Mouse (Mus musculus): ENCODE measurements around the gene Arfgef3. TPM values are rescaled to one million over a fixed set of nuclear protein-coding genes. Genes with fewer than 3 reads are reported as not detected.
A peak's percentile ranks its signal among the peaks of the same experiment; 100 is the strongest.

Arfgef3 gene
- total RNA-seq (2017) = 0.44 and 0.50 TPM in 2 replicates

DNA sequence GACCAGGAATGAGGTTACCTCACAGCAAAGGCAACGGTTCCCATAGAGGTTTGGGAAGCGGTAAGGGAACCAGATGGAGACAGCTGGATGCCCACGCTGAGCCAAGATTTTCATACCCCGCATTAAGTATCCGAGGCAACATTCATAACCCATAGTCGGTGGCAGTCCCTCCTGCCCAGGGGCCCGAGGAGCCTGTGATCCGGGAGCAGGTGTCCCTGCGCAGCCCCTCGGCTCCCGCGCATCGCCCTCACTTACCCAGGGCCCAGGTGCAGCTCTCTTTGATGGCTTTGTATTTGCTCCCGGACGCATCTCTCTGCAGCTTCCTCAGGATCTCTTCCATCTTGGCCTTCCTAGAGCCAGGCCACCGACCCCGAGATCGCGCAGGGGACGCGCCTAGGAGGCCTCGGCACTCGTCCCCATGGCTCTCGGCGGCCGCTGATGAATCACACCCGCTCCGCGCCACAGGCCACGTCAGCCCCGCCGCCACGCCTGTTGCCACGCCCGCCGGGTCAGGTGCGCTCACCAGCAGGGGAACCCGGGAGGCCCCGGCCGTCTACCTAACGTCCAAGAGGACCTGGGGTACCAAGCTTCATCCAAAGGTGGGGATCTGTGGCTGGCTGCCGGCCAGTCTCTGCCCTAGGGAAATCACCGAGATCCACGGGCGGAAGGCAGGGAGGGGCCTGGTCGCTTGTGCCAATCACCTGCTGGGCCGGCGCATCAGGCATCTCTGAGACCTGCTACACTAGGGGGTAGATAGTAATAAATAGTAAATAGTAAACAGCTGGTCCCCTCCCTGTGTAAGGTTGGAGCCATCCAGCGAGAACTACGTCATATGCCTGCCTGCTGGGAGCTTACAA, at the start of gene Arfgef3:
TSS of gene Arfgef3 (minus strand) at position 664 of the 857 bp plus-strand sequence.
- peak; percentile 79; the same call in 1 of the 2 replicates for ATAC-seq (replicated peaks; ENCODE audit: low read depth, poor library complexity, severe bottlenecking)

DNA sequence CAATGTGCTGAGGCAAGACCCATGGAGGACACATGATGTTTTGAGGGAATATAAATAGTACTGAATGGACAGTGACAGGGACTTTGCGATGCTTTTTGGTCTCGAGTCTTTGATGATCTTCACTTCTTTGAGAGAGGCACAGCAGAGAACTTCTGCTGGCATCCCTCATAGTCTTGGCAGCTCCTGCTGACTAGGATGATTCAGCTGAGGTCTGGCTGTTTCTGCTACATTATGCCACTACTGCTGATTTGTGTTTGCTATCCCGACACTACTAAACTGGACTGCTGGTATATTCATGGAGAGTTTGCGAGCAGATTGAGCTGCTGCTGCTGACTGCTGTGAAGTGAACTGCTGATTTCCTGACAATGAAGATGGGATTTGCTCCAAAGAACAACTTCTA, 46.3 kb upstream of the Arfgef3 start:
- no peak for ATAC-seq (replicated peaks; ENCODE audit: low read depth, poor library complexity, severe bottlenecking)

DNA sequence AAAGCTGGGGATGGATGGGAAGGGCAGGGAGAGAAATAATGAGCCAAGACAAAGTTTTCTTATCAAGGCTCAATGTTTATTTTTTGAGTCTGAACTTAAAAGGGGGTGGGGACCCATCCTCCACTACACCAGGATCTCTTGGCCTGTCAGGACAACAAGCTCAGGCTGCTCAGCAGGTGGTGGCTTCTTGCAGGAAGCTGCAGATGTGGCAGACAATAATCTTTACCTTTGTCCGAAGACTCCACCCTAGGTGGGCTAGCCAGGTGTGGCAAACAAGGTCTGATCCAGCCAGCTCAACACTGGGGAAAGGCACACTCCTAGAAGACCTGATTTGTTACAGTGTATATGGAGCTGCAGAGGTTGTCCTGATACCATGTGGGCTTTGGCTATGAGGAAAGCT, 44.9 kb upstream of the Arfgef3 start:
- no peak for ATAC-seq (replicated peaks; ENCODE audit: low read depth, poor library complexity, severe bottlenecking)

DNA sequence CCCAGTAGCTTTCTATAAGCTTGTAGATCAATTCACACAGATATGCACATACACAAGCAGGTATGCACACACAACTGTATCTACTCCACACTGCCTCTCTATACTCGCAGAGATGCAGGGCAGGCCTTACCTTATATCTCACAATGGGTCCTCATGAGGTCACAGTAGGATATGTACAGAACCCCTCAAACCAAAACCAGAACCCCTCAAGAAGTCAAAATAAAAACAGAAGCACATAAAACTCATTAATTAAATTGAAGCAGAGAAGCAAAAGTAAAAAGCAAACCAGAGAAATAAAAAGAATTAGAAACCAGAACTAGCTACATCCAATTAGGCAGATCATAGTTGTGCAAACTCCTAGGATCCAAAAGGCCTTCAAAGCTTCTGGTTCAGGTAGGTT, 42.9 kb upstream of the Arfgef3 start, which contains the start of gene Gm4922:
TSS of gene Gm4922 (minus strand) at position 101 of the 400 bp plus-strand sequence.
- no peak for ATAC-seq (replicated peaks; ENCODE audit: low read depth, poor library complexity, severe bottlenecking)

DNA sequence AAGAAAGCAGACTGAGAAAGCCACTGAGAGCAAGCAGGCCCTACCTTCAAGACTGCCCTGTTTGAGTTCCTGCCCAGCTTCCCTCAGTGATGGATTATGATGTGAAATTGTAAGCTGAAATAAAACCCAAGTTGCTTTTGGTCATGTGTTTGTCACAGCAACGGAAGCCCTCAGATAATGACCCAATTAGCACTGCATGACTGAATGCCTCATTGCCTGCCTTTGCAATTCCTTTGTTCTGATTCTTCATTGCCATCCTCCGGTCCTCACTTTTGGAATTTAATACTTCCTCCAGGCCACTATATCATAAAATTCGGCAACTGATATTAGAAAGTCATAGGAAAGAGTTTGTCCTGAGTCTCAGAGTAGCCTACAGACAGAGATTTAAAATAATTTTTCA, 33.8 kb upstream of the Arfgef3 start:
- no peak for ATAC-seq (replicated peaks; ENCODE audit: low read depth, poor library complexity, severe bottlenecking)

DNA sequence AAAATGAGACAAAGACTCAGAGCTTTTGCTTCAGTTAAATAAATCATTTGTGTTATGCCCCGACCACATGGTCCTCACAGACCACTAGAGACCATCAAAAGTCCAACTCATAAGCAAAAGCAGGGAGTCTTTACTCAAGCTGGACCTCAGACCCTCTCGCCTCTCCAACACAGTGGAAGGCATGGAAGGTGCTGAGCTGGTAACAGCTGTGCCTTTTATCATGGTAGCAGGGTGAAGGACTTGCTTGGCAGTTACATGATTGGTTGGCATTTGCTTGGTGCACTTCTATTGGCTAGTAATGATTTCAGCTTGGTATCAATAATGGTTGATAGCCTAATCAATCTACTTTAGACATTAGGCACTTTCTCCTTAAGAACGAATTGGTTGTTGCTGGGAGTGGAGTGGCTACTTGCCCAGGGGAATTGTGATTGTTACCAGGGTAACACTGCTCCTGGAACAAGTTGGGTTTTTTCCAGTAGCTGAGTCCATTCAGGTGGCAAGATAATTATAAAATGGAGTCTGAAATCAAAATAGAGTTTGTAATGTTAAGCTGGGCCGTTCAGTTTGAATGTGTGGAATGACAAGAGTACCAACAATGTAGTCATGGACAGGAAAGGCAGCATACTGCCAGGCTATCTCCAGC, 28.9 kb upstream of the Arfgef3 start:
- no peak for ATAC-seq (replicated peaks; ENCODE audit: low read depth, poor library complexity, severe bottlenecking)

DNA sequence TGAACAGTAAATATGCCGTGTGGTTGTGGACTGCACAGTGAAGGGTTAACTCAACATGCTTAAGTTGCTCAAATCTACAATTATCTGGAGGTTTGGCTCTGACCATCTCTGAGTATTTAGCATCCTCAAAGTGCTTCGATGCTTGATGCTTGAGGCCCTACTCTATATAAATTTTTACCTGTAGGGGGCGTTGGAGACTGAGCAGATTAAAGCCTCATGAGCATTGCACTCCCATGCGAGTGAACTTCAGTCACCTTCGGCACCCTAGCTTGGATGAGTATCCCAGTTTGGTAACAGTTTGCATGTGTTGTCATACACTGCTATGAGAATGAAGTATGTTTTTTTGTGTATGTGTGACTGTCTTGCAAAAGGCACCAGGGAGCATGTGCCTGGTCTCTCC, 26.2 kb upstream of the Arfgef3 start:
- ATAC-seq (replicated peaks; ENCODE audit: low read depth, poor library complexity, severe bottlenecking) = no peak

DNA sequence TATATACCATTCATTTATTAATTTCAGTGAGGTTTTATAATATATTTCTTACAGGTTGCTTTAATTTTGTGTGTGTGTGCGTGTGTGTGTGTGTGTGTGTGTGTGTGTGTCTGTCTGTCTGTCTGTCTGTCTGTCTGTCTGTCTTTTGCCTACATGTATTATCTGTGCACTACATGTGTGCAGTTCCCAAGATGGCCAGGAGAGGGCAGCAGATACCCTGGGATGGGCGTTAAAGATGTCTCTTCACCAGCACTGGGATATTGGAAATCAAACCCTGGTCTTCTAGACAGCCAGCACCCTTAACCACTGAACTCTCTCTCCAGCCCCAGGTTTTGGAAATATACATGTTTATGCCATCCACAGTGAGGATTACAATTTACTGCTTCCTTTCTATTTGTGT, 16.5 kb upstream of the Arfgef3 start:
- no peak for ATAC-seq (replicated peaks; ENCODE audit: low read depth, poor library complexity, severe bottlenecking)

DNA sequence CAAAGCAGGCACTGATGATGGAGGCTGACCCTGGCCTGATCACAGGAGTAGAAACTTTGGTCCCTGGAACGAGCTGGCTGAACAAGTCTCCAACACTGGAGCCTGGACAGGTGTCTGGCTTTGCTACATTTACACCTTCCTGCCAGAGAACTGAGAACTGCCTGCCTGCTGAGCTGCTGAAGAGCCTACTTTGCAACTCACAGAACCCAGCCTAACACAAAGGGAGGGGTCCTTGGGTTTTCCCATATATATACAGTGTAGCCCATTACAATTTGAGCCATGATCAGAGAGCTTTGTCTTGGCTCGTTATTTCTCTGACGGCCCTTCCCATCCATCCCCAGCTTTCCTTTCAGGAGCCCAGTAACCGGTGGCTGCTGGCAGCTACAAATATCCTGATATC, 6.3 kb upstream of the Arfgef3 start:
- no peak for ATAC-seq (replicated peaks; ENCODE audit: low read depth, poor library complexity, severe bottlenecking)

DNA sequence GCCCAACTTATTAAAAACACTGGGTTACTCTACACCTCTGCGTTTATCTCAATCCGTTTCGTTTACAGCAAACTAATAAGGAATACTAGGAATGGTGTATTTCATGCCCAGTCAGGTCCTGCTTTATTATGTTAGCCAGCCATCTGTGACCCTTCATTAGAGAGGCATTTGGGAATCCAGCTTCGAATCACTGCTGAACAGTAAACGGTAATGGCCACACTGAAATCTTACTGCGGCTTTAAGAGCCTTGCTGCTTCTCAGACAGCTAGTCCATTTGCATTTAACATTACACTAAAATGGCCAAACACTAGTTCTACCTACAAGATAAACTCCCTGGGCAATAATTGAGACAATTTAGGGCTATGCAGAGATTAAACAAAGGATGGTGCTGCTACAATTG, 1.7 kb downstream of the Arfgef3 start:
- ATAC-seq (replicated peaks; ENCODE audit: low read depth, poor library complexity, severe bottlenecking) = no peak

DNA sequence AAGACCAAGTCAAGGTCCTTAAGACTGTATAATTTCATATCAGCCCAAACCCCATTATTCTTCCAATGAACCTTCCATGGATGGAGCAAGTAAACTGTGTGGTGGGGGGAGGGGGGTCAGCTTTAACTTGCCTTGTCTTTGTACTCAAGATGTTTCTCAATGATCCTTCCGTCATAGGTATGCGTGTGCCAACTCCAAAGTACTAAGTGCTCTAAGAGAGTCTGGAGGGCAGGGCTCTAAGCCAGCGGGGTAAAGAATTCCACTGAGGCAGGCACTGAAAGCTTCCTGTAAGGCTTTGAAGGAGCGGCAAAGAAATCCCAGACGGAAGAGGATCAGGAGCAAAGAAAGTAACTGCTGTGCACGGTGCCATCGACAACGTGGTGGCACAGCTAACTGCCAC, 2.7 kb downstream of the Arfgef3 start:
- ATAC-seq (replicated peaks; ENCODE audit: low read depth, poor library complexity, severe bottlenecking) = no peak

DNA sequence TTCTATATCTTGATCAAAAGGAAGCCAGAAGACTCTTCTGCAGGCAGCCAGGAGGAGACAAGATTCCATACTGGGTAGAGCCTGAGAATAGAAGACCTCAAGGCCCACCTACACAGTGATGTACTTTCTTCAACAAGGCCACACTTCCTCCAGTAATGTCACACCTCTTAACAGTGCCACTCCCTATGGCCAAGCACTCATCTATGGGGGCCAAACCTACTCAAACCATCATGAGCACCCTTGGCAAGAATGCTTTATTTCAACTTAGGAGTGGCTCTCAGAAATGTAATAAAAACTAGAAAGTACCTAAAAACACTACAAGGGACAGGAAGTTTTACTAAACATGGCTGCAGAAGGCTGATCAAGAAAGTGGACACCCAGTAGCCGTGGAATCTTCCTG, 15.2 kb downstream of the Arfgef3 start:
- ATAC-seq (replicated peaks; ENCODE audit: low read depth, poor library complexity, severe bottlenecking) = no peak

DNA sequence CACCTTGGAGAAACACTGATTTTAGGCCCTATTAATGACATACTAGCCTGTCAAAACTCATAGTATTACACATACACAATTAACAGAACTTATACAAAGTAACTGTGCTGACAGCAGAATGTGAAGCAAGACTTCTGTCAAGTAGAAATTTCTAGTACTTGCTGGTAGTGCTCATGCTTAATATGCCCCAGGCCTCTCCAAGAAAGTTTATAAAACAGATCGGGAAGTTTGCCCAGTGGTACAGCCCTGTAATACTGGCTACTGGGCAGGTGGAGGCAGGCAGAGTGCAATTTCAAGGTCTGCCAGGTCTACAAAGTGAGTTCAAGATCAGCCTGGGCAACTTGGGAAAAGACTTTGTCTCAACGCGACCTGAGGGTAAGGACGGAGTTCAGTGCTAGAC, 32.3 kb downstream of the Arfgef3 start:
- no peak for ATAC-seq (replicated peaks; ENCODE audit: low read depth, poor library complexity, severe bottlenecking)

DNA sequence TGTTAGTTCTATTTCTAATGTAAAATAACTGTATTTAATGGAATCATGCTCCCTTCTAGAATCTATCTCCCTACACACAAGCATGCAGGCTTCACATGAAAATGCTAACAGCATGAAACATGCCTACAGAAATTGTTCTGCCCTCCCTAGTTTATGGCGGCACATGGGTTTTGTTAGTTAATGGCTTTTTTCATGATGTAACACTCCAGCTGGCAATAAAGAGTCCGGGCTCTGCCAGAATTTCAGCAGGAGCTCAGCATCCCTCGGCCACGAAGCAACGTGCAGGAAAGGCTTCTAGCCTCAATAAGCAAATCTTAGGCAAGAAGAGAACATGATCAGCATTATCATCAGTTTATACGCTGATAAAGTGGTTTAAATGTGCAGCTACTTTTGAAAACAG, 32.8 kb downstream of the Arfgef3 start:
- no peak for ATAC-seq (replicated peaks; ENCODE audit: low read depth, poor library complexity, severe bottlenecking)

DNA sequence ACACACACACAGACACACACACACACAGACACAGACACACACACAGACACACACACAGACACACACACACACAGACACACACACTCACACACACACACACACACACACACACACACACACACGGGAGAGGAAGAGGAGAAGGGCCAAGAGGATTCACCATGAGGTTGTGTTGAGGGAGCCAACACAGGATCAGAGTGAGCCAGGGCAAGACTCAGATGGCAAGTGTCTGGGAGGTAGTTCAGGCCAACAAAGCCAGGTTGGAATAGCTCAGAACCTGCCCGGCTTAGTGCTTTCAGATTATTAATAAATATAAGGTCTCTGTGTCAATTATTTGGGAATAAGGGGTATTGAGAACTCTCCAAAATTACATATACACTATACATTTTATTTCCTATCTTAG, 33.9 kb downstream of the Arfgef3 start:
- no peak for ATAC-seq (replicated peaks; ENCODE audit: low read depth, poor library complexity, severe bottlenecking)

DNA sequence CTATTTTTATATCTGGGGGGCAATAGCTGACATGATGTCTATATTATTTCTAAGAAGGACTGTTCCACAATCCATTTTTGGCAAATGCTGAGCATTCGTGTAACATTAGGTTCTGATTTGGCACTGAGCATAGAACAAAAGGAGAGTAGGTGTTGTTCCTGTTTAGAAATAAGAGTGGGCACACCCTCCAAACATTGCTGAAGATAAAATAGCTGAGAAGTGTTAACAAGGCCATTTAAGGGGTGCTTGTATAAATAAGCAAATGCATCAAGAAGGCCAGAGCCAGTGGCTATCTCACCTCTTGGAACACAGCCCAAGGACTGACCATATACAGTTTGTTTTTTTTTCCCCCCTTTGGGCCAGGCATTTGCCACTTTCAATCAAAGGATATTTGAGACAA, 35.1 kb downstream of the Arfgef3 start:
- no peak for ATAC-seq (replicated peaks; ENCODE audit: low read depth, poor library complexity, severe bottlenecking)

DNA sequence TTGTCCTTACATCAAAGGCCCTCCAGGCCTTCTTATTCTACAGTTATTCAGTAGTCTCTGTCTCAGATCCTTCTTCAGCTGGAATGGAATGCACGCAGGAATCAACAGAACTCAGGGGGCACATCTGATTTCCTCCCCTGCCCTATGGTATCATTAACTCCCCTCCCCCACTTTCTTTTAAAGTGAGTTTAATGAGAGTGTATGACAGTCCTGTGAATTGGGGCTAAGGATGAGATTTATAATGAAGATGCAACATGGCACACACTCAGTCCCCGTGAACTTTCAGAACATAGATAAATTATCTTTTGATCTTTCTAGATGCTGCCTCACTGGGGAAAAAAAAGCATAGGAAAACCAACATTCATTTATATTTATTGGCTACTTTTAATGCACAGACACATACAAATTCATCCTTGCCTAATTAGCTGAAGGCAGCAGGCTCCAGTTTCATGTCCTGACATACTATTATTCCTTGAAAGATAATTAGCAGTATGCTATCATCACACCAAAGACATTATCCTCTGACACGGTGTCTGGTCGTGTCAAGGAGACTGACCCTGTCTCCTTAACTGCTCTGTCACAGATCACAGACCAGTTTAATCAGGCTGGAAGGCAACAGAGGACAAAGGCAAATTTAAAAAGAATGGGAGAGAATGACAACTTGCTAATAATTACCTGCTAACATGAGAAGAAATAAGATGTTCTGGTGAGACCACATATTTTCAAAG, 39.2 kb downstream of the Arfgef3 start:
- no peak for ATAC-seq (replicated peaks; ENCODE audit: low read depth, poor library complexity, severe bottlenecking)

DNA sequence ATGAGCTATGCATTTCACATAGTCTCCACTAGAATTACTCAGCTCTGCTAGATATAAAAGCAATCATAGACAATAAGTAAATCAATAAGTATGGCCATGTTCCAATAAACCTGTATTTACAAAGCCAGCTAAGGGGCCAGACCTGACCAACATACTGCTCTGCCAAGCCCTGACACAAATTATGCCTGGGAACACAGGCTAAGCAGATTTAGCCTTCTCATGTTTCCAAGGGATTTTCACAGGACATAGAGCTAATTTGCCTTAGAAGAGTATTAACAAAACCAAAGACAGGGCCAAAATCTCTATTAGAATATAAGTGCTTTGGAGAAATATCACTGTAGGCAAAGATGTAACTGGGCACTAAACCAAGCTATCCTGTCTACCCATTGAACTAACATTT, 42.2 kb downstream of the Arfgef3 start:
- no peak for ATAC-seq (replicated peaks; ENCODE audit: low read depth, poor library complexity, severe bottlenecking)

DNA sequence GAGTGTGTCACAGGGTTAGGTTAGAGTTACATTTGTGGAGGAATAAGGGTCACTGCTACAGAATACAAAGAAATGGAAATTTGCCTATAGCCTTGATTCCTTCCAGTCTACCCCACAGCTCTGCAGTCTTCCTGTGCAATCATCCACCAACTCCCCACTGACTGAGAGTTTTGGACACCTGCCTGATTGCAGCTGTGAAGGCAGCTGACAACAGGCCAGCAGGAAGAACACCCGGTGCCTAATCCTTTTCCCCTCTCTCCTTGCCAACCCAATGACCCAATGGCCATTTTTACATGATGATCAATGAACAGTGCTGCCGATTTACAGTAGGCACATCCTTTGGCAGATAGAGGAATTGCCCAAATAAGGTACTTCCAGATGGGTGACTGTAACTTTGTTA, 43.6 kb downstream of the Arfgef3 start:
- no peak for ATAC-seq (replicated peaks; ENCODE audit: low read depth, poor library complexity, severe bottlenecking)

DNA sequence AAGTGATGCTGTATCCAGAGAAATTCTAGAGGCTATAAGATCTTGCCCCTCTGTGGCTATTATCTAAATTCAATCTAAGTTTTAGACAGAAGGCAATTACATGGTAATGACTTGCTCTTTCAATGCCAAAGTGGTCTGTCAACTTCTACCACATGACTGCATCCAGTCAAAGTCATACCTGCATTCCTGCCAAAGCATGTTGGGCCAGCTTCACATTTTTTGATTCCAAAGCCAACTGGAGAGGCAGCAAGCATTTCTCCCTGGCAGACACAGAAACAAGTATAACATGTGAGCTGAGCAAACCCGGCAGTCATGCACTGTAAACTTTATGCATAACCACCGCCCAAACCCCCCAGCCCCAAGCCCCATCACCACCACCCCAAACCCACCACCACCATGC, 44.6 kb downstream of the Arfgef3 start:
- ATAC-seq (replicated peaks; ENCODE audit: low read depth, poor library complexity, severe bottlenecking) = no peak

DNA sequence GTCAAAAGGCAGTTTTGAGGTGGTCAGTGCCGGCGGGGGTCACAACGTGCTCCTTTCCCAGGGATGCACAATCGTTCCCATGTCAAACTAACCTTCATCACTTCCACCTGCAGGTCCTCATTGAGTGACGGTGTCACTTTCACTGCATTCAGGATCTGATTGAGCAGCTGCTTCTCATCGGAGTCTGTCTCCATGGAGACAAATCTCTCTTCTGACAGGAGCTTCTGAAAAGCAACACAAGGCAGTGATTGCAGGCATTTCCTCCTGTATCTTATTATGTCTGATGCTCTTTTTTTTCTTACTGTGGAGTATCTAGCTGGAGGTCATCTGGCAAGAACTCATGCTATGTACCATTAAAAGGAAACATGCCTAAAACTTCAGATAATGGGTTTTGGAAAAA, 47.3 kb downstream of the Arfgef3 start:
- ATAC-seq (replicated peaks; ENCODE audit: low read depth, poor library complexity, severe bottlenecking) = no peak
